Mouse (Mus musculus) MEL-GATA-1-ER (cell line): ENCODE results near the gene Tada1.

ENCODE experiments used
- DNase-seq: peaks from one replicate; pipeline ENCODE4 v3.0.0-alpha.2; 2012; ENCODE audit warnings: low read depth; ENCODE audit errors: extremely low read depth

Gene Tada1

DNA sequence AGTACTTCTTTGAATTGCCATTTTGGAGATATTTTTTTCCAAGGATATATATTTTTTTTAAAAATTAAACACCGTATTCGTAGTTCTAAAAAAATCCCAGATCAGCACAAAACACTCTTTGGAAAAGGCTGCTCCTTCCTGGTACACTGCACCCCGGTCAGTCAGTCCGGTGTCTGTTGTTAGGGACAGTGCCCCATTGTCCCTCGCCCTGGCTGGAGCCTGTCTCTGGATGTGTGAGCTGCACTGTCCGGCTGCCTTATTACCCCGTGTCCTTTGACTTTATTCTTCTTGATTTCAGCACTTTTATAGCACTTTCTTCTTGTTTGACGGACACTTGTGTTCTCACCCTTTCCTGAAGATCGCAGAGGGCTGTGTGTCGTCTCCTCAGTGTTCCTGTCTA, 5.7 kb downstream of the Tada1 start:
- no peak for DNase-seq

DNA sequence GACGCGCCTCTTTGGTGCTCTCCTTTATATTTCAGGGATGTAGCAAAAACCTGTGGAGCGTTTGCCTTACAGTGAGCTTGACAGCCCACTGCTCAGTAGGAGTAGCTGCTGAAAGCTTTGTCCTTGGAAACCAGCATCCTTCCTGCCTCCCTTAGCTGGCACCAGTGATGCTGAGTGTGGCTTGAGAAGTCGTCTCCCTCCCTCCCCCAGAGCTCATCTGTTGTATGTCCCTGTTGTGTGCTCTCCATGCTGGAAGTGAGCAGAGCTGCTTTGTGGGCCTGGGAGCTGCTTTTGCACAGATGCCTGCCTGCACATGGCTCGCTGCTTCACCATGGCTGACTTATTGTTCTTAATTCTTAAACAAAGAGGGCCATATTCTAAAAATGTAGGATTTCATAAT, 6.5 kb downstream of the Tada1 start:
- no peak for DNase-seq

DNA sequence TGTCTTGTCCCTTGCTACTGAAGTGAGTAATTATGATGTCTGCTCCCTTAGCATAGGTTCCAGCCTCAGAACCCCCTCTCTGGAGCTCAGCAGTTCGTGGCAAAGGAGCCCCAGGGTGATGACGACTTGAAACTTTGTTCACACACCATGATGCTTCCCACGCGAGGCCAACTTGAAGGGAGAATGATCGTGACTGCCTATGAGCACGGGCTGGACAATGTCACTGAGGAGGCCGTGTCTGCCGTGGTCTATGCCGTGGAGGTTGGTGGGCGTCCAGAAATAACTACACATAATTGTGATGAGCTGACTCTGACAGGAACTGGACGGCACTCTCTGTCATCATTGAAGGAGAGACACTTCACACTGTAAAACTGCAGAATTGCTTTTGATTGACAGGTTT, 9.6 kb downstream of the Tada1 start:
- DNase-seq, result no peak

DNA sequence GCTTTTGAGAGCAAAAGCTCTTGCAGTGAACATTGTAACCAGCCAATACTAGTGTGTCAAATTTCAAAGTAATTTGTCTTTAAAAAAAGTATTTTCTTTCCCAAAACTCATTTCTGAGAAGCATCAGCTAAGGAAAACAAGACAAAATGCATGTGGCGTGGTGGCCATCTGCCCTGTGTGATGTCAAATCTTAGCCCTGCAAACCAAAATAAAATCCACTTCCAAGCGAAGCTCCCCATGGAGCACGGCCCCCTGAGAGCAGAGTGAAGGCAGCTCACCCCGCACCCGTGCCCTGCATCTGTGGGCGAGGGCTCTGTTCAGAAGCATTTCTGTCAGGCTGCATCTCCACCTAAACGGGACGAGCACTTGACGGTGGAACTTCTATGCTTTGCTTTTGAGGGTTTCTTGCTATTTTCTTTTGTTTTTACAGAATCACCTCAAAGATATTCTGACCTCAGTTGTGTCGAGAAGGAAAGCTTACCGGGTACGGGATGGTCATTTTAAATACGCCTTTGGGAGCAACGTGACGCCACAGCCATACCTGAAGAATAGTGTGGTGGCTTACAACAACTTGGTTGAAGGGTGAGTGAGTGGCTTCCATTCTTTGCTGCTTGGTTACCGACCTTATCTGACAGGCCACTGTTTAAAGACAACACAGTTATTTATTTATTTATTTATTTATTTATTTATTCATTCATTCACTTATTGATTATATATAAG, 10.7 kb downstream of the Tada1 start:
- DNase-seq, result no peak

DNA sequence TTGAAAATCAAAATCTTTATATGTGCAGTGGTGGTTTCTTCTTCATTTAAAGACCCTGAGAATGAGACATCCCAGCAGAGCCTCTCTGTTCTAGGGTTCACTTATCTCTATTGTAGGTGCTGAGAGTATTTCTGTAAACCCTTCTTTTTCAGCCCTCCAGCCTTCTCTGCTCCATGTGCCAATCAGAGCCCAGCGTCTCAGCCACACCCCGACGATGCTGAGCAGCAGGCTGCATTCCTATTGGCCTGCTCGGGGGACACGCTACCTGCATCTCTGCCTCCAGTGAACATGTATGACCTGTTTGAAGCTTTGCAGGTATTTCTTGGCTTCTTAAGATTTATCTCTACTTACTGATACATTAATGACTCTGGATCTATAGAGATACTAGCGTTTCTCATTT, 12.8 kb downstream of the Tada1 start:
- no peak for DNase-seq

DNA sequence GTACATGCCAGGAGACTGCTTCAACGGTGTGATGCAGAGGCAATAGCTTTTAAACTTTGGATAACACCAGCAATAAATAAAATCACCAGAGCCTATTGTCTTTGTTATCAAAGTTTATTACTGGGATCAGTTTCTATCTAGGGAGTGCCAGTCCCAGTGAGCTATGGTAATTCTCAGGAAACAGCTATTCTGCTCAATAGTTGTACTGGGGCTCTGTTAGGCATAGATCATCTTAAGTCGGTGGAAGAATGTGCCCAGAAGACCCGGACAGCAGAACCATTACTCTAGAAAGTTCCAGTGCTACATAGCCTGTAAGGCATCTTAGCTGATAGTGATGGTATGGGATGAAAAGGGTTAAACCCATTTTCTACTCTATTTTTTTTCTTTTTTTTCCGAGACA, 15.9 kb downstream of the Tada1 start:
- DNase-seq, result no peak

DNA sequence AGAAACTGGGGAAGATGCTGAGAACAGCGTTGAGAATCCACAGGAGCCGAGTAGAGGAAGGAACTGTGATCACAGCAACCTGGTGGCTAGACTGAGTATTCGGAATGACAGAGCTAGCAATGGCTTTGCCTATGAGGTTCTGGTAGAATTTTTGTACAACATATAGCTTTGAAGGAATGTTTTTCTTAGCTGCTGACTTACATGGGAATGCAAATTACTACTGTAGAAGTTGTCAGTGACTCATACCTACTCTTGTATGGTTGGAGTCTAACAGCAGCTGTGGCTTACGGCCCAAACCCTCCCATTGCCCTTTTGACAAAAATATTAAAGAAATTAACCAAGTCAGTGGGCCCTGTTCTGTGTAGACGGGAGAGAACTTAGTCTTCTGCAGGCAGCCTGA, 16.8 kb downstream of the Tada1 start:
- no peak for DNase-seq

DNA sequence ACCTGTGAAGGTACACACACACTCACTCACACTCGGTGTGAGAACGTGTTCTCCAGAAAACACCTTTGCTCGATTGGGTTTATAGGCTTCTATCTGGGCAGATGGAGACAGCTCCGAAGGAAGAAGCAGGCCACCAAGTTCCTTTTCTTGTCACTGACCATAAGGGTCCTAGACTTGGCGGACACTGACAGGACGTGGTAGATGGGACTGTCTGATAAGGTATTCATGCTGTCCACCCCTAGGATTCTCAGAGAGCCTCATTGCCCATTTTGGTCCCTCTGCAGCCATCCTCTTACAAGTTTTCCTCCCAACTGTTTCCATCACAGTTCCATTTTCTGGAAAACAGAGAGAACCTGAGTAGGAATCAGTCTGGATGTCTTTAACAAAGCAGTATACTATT, 17.5 kb downstream of the Tada1 start:
- DNase-seq, result no peak

DNA sequence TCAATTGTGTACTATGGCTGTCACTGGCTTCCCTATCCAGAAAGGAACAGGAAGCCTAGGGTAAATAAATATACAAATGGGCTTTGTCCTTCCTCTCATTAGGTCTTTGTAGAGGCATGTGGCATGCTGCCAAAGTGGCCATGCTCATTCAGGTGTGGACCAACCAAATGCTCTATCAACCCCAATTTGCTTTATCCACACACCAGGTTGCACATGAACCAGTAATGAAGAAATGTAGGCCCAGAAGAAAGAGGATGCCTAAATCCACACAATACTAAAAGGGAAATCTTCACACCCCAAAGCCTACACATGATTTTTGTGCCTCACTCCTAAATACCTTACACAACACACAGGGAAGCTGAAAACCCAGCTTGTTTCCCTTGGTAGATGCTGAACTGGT, 22.6 kb downstream of the Tada1 start:
- no peak for DNase-seq

DNA sequence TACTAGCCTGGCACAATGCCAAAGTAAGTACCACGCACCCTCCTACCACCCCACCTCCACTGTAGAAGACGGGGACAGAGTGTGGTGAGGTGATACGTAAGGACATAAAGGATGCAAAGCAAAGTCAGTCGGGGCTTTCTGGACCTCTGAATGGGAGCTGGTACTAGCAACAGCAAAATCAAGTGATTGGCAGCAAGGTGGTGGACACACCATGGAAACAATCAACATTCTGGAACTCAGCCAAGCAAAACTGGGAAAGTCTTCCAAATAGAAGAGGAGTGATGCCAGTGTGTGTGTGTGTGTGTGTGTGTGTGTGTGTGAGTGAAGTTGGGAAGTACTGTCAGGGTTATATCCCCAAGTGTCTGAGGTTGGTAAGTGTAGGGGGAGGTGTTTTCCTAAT, 23.1 kb downstream of the Tada1 start:
- DNase-seq, result no peak

DNA sequence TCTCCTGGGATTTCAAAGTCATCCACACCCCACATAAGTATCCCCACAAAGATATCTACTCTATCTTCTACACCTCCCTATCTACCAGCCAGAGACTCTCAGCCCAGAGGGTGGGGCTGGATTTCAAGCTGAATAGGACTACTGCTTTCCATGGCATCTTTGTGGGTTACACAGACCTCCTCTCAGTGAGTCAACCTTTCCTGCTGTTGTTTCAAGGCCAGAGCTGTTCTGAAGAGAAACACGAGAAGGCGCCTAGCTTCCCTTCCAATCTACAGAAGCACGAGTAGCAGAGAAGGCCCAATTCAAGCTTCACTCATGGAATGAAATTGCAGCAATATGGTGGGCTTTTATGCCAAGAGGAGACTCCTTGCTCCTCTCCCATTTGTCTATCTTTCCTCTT, 24.9 kb downstream of the Tada1 start:
- DNase-seq, result no peak

DNA sequence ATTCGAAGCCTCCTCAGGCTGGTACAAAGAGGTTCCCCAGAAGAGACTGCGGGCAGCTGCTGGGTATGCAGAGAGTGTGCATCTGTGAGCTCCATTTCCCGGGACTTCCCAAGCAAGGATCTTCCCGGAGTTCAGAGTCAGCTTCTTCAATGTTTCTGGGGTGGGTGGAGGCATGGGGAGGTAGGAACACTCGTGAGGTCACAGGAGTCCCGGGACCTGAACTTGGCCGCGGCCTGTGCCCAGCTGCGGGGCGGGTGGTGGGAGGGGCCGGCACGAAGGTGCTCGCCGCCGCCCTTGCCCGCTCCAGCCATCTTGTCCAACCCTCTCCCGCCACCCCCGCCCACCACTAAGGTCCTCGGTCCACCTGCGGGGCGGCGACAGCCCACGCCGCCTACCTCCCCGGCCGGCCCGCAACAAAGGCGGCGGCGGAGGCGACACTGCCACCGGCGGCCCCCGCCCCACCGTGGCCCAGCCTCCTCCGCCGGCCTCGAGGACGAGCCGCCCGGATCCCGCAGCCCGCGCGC, 30.3 kb downstream of the Tada1 start:
- DNase-seq, result no peak

DNA sequence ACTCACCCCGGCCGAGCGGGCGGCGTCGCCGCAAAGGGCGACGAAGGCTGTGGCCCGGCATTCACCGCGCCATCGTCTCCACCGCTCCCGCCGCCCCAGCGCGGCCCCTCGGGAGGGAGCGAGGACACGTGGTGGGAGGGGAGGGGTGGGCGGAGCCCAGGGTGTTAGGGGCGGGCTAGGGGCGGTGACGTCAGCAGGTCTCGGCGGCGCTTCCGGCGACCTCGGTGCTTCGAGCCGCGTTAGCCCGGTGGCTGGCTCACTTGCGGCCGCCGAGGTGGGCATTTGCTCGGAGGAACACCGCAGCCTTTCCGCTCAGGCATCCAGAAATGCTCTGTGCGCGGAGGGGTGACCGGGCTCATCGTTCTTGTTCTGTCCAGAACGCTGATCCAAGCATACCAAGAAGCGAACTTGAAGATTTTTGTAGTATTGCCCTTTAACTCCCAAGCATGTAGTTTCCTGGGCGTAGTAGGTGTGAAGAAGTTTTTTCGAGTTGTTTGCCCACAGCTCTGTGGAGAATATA, 30.9 kb downstream of the Tada1 start, which contains the start of gene Pogk:
Pogk (minus strand) TSS at position 163 of the 520 bp plus-strand sequence.
- peak; percentile 47 for DNase-seq

DNA sequence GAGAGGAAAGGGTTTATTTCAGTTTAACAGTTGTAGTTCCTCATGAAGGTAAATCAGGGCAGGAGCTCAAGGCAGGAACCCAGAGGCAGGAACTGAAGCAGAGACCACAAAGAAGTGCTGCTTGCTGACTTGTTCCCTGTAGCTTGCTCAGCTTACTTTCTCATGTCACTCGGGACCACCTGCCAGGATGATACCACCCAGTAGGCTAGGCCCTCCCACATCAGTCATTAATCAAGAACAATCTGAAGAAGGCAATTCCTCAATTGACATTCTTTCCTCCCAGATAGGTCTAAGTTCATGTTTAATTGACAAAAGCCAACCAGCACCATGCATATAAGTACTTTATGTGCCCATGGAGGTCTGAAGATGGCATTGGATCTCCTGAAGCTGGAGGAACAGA, 32.6 kb downstream of the Tada1 start:
- DNase-seq, result no peak

DNA sequence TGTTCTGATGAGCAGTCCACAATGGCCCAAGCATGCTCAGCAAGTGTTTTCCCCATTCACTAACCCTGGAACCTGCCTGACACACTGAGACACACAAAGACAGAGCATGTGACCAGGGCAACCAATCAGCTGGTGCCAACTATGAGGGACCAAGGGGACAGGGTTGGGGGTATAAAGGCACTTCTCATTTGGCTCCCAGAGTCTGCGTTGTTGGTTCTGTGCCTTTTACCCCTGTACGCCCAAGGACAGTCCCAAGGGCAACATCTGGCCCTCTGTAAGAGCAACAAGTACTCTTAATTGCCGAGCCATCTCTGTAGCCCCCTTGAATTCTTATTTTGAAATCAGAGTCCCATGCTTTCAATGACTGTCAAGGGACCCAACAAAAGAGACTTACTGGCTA, 33.4 kb downstream of the Tada1 start:
- DNase-seq, result no peak

DNA sequence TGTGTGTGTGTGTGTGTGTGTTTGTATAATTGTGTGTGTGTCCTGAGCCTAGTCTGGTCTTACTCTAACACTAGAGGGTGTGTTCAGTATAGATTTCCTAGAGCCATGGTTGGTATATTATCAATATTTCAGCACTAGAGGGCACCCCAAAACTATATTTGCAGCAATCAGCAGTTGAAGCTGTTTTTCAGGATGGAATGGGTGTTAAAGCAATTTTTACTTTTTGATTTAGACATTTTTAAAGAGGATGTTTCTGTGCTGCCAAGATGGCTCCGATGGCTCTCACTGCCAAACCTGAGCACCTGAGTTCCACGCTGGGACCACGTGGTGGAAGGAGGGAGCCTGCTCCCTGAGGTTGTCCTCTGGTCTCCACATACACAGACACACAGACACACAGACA, 50.2 kb downstream of the Tada1 start:
- DNase-seq, result peak; percentile 69

DNA sequence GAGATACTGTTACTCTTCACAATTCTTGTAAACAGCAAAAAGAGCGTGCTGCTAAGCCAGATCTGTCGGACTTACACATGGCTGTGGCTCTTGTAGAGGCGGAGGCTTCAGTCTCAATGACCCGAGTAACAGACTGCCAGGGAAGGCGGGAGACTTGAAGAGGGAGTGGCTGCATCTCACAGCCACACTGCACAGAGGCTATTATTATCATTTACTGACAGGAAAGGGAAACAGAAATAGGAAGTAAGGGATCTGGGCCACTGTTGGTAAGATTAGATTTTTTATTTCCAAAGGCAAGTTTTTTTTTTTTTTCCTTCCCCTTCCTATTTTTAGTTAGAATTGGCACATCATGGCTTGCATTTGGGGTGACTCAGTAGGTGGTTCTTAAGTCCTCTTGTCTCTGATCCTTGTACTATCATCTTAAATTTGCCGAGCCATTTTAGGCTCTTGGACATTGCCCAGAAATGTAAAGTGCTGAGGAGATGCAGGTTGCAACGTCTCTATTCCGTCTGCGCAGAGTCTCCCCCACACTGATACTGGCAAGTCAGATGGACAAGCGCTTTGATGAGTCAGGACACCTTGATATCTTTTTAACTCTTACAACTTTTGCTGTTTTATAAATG, 51.0 kb downstream of the Tada1 start:
- peak; percentile 94 for DNase-seq

DNA sequence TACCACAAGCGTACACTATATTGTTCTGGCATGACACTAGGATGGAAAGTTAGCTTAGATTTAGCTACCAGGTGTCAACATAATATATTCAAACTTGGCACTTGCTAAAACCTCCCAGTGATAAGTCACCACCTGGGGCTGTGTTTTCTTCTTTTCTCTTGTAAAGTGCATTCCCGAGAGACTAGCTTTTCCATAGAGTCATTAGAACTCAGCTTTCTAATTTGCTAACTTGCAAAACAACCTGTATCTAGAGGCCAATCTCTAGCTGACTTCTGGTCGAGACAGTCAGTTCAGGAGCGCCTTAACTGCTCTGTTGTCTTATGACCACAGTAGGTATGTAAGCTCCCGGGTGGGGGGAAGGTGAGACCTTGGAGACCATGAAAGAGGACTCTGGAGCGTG, 60.5 kb downstream of the Tada1 start:
- DNase-seq, result no peak

DNA sequence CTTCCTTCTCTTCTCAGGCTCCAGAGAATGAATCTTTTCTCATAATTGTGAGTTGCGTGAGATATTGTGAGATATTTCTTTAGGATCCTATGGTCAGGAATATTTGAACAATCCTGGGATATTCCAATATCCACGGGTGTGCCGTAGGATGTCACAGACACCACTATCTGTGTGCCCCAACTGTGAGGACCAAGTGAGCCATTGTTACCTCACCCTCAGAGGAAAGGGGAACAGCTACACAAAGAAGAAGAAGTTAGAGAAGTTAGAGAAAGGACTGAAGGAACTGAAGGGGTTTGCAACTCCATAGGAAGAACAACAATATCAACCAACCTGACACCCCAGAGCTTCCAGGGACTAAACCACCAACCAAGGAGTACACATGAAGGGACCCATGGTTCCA, 63.1 kb downstream of the Tada1 start:
- no peak for DNase-seq
